Mouse (Mus musculus): ENCODE data around the gene Prkcsh. TPM values are rescaled to one million over a fixed set of nuclear protein-coding genes. Genes with fewer than 3 reads are reported as not detected.

Gene Prkcsh
- polyA plus RNA-seq (2014; fragmentation: Nextera tagmentation; extraction: Ambion mirVana): 85.5 and 86.9 TPM in 2 replicates

- H3K27me3 ChIP-seq (ENCODE audit: control insufficient read depth, insufficient read depth, low read length): no peaks in the 10 kb centered on the region
- ATAC-seq (ENCODE audit: low FRiP score): peak; percentile 98
- peak within 1 kb of the TSS; percentile 64 for H3K27ac ChIP-seq (ENCODE audit: low read depth, low read length)
- no peaks in the 10 kb centered on the region for H3K36me3 ChIP-seq (ENCODE audit: control insufficient read depth, insufficient read depth, low read length)
- peaks cover 21% of the 10 kb centered on the region for H3K4me1 ChIP-seq (ENCODE audit: control insufficient read depth, insufficient read depth, low read length)
- H3K4me2 ChIP-seq: peak within 1 kb of the TSS; percentile 94
- peak; percentile 100 for DNase-seq (ENCODE audit: low spot score, missing footprints)
- 4% methylated on average over 57 of the region's 57 CpGs for WGBS
- H3K9ac ChIP-seq (ENCODE audit: low read length): peak within 1 kb of the TSS; percentile 68
- H3K4me3 ChIP-seq (ENCODE audit: low read depth, low read length): peak within 1 kb of the TSS; percentile 78
- H3K9me3 ChIP-seq (ENCODE audit: control insufficient read depth, low read length): no peaks in the 10 kb centered on the region
Observed at GRCm38 (mm10) chr9:22002194-22003162, at the start of gene Prkcsh, which contains the start of gene Ccdc151. Gene Prkcsh (plus strand): TSS chr9:22002806. Gene Ccdc151 (minus strand): TSS chr9:22002634.

- no peak overlapping the region for H3K9ac ChIP-seq (ENCODE audit: low read length)
- no peak overlapping the region for H3K4me2 ChIP-seq
- ATAC-seq (ENCODE audit: low FRiP score) (no peak), DNase-seq (ENCODE audit: low spot score, missing footprints) (peak; percentile 89)
- no peaks in the 10 kb centered on the region for H3K36me3 ChIP-seq (ENCODE audit: control insufficient read depth, insufficient read depth, low read length)
- H3K4me1 ChIP-seq (ENCODE audit: control insufficient read depth, insufficient read depth, low read length): peaks cover 10% of the 10 kb centered on the region
- H3K27ac ChIP-seq (ENCODE audit: low read depth, low read length): no peak overlapping the region
- no peaks in the 10 kb centered on the region for H3K9me3 ChIP-seq (ENCODE audit: control insufficient read depth, low read length)
- WGBS: 3% methylated on average over 3 of the region's 3 CpGs
- H3K4me3 ChIP-seq (ENCODE audit: low read depth, low read length): no peak overlapping the region
- no peaks in the 10 kb centered on the region for H3K27me3 ChIP-seq (ENCODE audit: control insufficient read depth, insufficient read depth, low read length)
Observed at GRCm38 (mm10) chr9:21953600-21953999, 49.0 kb upstream of the Prkcsh start.

- H3K27me3 ChIP-seq (ENCODE audit: control insufficient read depth, insufficient read depth, low read length): peaks cover 2% of the 10 kb centered on the region; the same call in 1 of the 2 replicates
- ATAC-seq (ENCODE audit: low FRiP score): no peak
- H3K4me3 ChIP-seq (ENCODE audit: low read depth, low read length): no peak overlapping the region
- no peak for DNase-seq (ENCODE audit: low spot score, missing footprints)
- 79% methylated on average over 3 of the region's 3 CpGs for WGBS
- H3K4me1 ChIP-seq (ENCODE audit: control insufficient read depth, insufficient read depth, low read length): peaks cover 10% of the 10 kb centered on the region
- no peaks in the 10 kb centered on the region for H3K9me3 ChIP-seq (ENCODE audit: control insufficient read depth, low read length)
- H3K27ac ChIP-seq (ENCODE audit: low read depth, low read length): no peak overlapping the region
- no peaks in the 10 kb centered on the region for H3K36me3 ChIP-seq (ENCODE audit: control insufficient read depth, insufficient read depth, low read length)
- H3K9ac ChIP-seq (ENCODE audit: low read length): no peak overlapping the region
- no peak overlapping the region for H3K4me2 ChIP-seq
Observed at GRCm38 (mm10) chr9:21954635-21955034, 48.0 kb upstream of the Prkcsh start.

GRCm38 (mm10) chr9:21955225-21955569 lies 47.4 kb upstream of the Prkcsh start:
- H3K36me3 ChIP-seq (ENCODE audit: control insufficient read depth, insufficient read depth, low read length): no peaks in the 10 kb centered on the region
- H3K27me3 ChIP-seq (ENCODE audit: control insufficient read depth, insufficient read depth, low read length): peaks cover 7% of the 10 kb centered on the region
- H3K4me2 ChIP-seq: peak overlapping the region; percentile 65
- ATAC-seq (ENCODE audit: low FRiP score): peak; percentile 60
- peak overlapping the region; percentile 77; the same call in 1 of the 2 replicates for H3K27ac ChIP-seq (ENCODE audit: low read depth, low read length)
- H3K9me3 ChIP-seq (ENCODE audit: control insufficient read depth, low read length): no peaks in the 10 kb centered on the region
- peaks cover 10% of the 10 kb centered on the region for H3K4me1 ChIP-seq (ENCODE audit: control insufficient read depth, insufficient read depth, low read length)
- peak overlapping the region; percentile 73 for H3K4me3 ChIP-seq (ENCODE audit: low read depth, low read length)
- no peak for DNase-seq (ENCODE audit: low spot score, missing footprints)
- H3K9ac ChIP-seq (ENCODE audit: low read length): peak overlapping the region; percentile 85
- 2% methylated on average over 18 of the region's 18 CpGs for WGBS

GRCm38 (mm10) chr9:21955570-21956281 lies 46.9 kb upstream of the Prkcsh start, which contains the start of gene Swsap1:
Gene Swsap1 (plus strand): TSS chr9:21955755.
- Histone ChIP-seq H3K9me3 (ENCODE audit: control insufficient read depth, low read length) (no peaks in the 10 kb centered on the region), H3K4me1 (ENCODE audit: control insufficient read depth, insufficient read depth, low read length) (peaks cover 14% of the 10 kb centered on the region), H3K27me3 (ENCODE audit: control insufficient read depth, insufficient read depth, low read length) (peaks cover 12% of the 10 kb centered on the region), H3K27ac (ENCODE audit: low read depth, low read length) (peak within 1 kb of the TSS; percentile 77), H3K36me3 (ENCODE audit: control insufficient read depth, insufficient read depth, low read length) (no peaks in the 10 kb centered on the region), H3K4me3 (ENCODE audit: low read depth, low read length) (peak within 1 kb of the TSS; percentile 73), H3K9ac (ENCODE audit: low read length) (peak within 1 kb of the TSS; percentile 85), H3K4me2 (peak within 1 kb of the TSS; percentile 65)
- WGBS: under 1% methylated on average over 53 of the region's 54 CpGs
- DNase-seq (ENCODE audit: low spot score, missing footprints) (peak; percentile 100), ATAC-seq (ENCODE audit: low FRiP score) (peak; percentile 98)

- no peak for DNase-seq (ENCODE audit: low spot score, missing footprints)
- H3K36me3 ChIP-seq (ENCODE audit: control insufficient read depth, insufficient read depth, low read length): no peaks in the 10 kb centered on the region
- WGBS: 87% methylated on average over 5 of the region's 5 CpGs
- no peaks in the 10 kb centered on the region for H3K9me3 ChIP-seq (ENCODE audit: control insufficient read depth, low read length)
- H3K4me1 ChIP-seq (ENCODE audit: control insufficient read depth, insufficient read depth, low read length): peaks cover 34% of the 10 kb centered on the region
- no peak overlapping the region for H3K4me3 ChIP-seq (ENCODE audit: low read depth, low read length)
- H3K4me2 ChIP-seq: no peak overlapping the region
- peaks cover 37% of the 10 kb centered on the region for H3K27me3 ChIP-seq (ENCODE audit: control insufficient read depth, insufficient read depth, low read length)
- ATAC-seq (ENCODE audit: low FRiP score): no peak
- no peak overlapping the region for H3K9ac ChIP-seq (ENCODE audit: low read length)
- H3K27ac ChIP-seq (ENCODE audit: low read depth, low read length): no peak overlapping the region
Observed at GRCm38 (mm10) chr9:21958372-21958771, 44.2 kb upstream of the Prkcsh start.

- WGBS: 88% methylated on average over 7 of the region's 7 CpGs
Observed at GRCm38 (mm10) chr9:21959244-21959643, 43.4 kb upstream of the Prkcsh start.

GRCm38 (mm10) chr9:21960135-21960534 lies 42.5 kb upstream of the Prkcsh start:
- no peaks in the 10 kb centered on the region for H3K9me3 ChIP-seq (ENCODE audit: control insufficient read depth, low read length)
- H3K4me3 ChIP-seq (ENCODE audit: low read depth, low read length): no peak overlapping the region
- DNase-seq (ENCODE audit: low spot score, missing footprints) (no peak), ATAC-seq (ENCODE audit: low FRiP score) (no peak)
- H3K4me2 ChIP-seq: no peak overlapping the region
- H3K36me3 ChIP-seq (ENCODE audit: control insufficient read depth, insufficient read depth, low read length): no peaks in the 10 kb centered on the region
- no peak overlapping the region for H3K9ac ChIP-seq (ENCODE audit: low read length)
- no peak overlapping the region for H3K27ac ChIP-seq (ENCODE audit: low read depth, low read length)
- H3K27me3 ChIP-seq (ENCODE audit: control insufficient read depth, insufficient read depth, low read length): peaks cover 45% of the 10 kb centered on the region
- 57% methylated on average over 9 of the region's 9 CpGs for WGBS
- H3K4me1 ChIP-seq (ENCODE audit: control insufficient read depth, insufficient read depth, low read length): peaks cover 31% of the 10 kb centered on the region

More at GRCm38 (mm10) chr9:21959244-21959643, 43.4 kb upstream of the Prkcsh start:
- Histone ChIP-seq H3K27me3 (ENCODE audit: control insufficient read depth, insufficient read depth, low read length) (peaks cover 45% of the 10 kb centered on the region), H3K4me2 (no peak overlapping the region), H3K36me3 (ENCODE audit: control insufficient read depth, insufficient read depth, low read length) (no peaks in the 10 kb centered on the region), H3K9ac (ENCODE audit: low read length) (no peak overlapping the region), H3K9me3 (ENCODE audit: control insufficient read depth, low read length) (no peaks in the 10 kb centered on the region), H3K27ac (ENCODE audit: low read depth, low read length) (no peak overlapping the region), H3K4me1 (ENCODE audit: control insufficient read depth, insufficient read depth, low read length) (peaks cover 33% of the 10 kb centered on the region), H3K4me3 (ENCODE audit: low read depth, low read length) (no peak overlapping the region)
- no peak for ATAC-seq (ENCODE audit: low FRiP score)
- DNase-seq (ENCODE audit: low spot score, missing footprints): no peak
